10 mouse cellular contexts compared by ENCODE assay signal in genomic region chr13:94710574-94711172, GRCm38 (mm10).
DNase-seq lines count a peak whose midpoint lies in the region; ATAC-seq and TF ChIP-seq lines count a peak whose summit lies in the region.
"Had no signal": no experiment of that assay in that cellular context is flagged by ENCODE, and none has a peak within 500 bp of the region (broad histone marks: within the 10 kb centered on the region; RNA-seq: fewer than 3 reads in every experiment).

No protein-coding gene starts in this region.

- TF ChIP-seq CTCF in kidney, postnatal 0 days (IDR thresholded peaks at IDR 0.05; ENCODE audit: low read depth), result no peak

- H3K27ac ChIP-seq in kidney, postnatal 0 days, result no peak overlapping the region
- H3K27ac ChIP-seq in forebrain, embryonic 10.5 days, result no peak overlapping the region
- H3K27ac ChIP-seq in limb, embryonic 12.5 days, result no peak overlapping the region
- H3K27ac ChIP-seq in neural tube, embryonic 15.5 days (replicated peaks), result 0 out of 2 replicates have a peak overlapping the region, but pooled peaks have one; percentile 24

- no peak for DNase-seq in kidney, postnatal 0 days (ENCODE audit: low spot score)
- DNase-seq in kidney, adult 11 months, result no peak
- peak; percentile 32 for DNase-seq in forebrain, embryonic 10.5 days (ENCODE audit: extremely low spot score, low spot score)
- no peak for DNase-seq in layer of hippocampus, postnatal 14 days (ENCODE audit: low spot score in 2 of 2)
- no peak for DNase-seq in spleen, adult 12 weeks (ENCODE audit: low spot score)
- DNase-seq: lung, postnatal 10 days had no signal

- 2% methylated on average over 26 of the region's 26 CpGs for WGBS in kidney, postnatal 0 days
- under 1% methylated on average over 26 of the region's 26 CpGs for WGBS in forebrain, embryonic 10.5 days
- WGBS in limb, embryonic 12.5 days, result under 1% methylated on average over 26 of the region's 26 CpGs
- WGBS in neural tube, embryonic 15.5 days, result 2% methylated on average over 26 of the region's 26 CpGs

- no peak overlapping the region for H3K9ac ChIP-seq in kidney, postnatal 0 days (ENCODE audit: low read depth, low read length)
- H3K9ac ChIP-seq in limb, embryonic 12.5 days (replicated peaks), result peak overlapping the region; percentile 37; the same call in 1 of the 2 replicates
- no peak overlapping the region for H3K9ac ChIP-seq in neural tube, embryonic 15.5 days (replicated peaks)

- H3K27me3 ChIP-seq in kidney, postnatal 0 days (ENCODE audit: insufficient read depth, low read length), result peaks cover 62% of the 10 kb centered on the region
- H3K27me3 ChIP-seq in forebrain, embryonic 10.5 days (ENCODE audit: poor library complexity, severe bottlenecking), result peaks cover 100% of the 10 kb centered on the region
- peaks cover 80% of the 10 kb centered on the region for H3K27me3 ChIP-seq in limb, embryonic 12.5 days
- peaks cover 86% of the 10 kb centered on the region for H3K27me3 ChIP-seq in neural tube, embryonic 15.5 days (replicated peaks)

- no peaks in the 10 kb centered on the region for H3K36me3 ChIP-seq in kidney, postnatal 0 days (ENCODE audit: insufficient read depth, low read length)
- no peaks in the 10 kb centered on the region for H3K36me3 ChIP-seq in forebrain, embryonic 10.5 days (replicated peaks)
- no peaks in the 10 kb centered on the region for H3K36me3 ChIP-seq in limb, embryonic 12.5 days
- no peaks in the 10 kb centered on the region for H3K36me3 ChIP-seq in neural tube, embryonic 15.5 days

- H3K4me1 ChIP-seq in kidney, postnatal 0 days (replicated peaks; ENCODE audit: insufficient read depth, low read length), result peaks cover 12% of the 10 kb centered on the region; the same call in 1 of the 2 replicates
- H3K4me1 ChIP-seq in forebrain, embryonic 10.5 days, result peaks cover 38% of the 10 kb centered on the region
- peaks cover 23% of the 10 kb centered on the region for H3K4me1 ChIP-seq in limb, embryonic 12.5 days (replicated peaks)
- peaks cover 18% of the 10 kb centered on the region for H3K4me1 ChIP-seq in neural tube, embryonic 15.5 days

- H3K4me2 ChIP-seq in kidney, postnatal 0 days (ENCODE audit: low read length), result peak overlapping the region; percentile 58
- H3K4me2 ChIP-seq in limb, embryonic 12.5 days, result peak overlapping the region; percentile 73
- H3K4me2 ChIP-seq in neural tube, embryonic 15.5 days, result peak overlapping the region; percentile 50

- no peaks in the 10 kb centered on the region for H3K9me3 ChIP-seq in kidney, postnatal 0 days (replicated peaks; ENCODE audit: low read length)
- no peaks in the 10 kb centered on the region for H3K9me3 ChIP-seq in forebrain, embryonic 10.5 days
- H3K9me3 ChIP-seq in limb, embryonic 12.5 days, result no peaks in the 10 kb centered on the region
- no peaks in the 10 kb centered on the region for H3K9me3 ChIP-seq in neural tube, embryonic 15.5 days (replicated peaks)

- peak overlapping the region; percentile 25 for H3K4me3 ChIP-seq in kidney, postnatal 0 days (replicated peaks; ENCODE audit: low read depth, low read length)
- H3K4me3 ChIP-seq in forebrain, embryonic 10.5 days, result peak overlapping the region; percentile 45
- H3K4me3 ChIP-seq in limb, embryonic 12.5 days (replicated peaks), result peak overlapping the region; percentile 39
- H3K4me3 ChIP-seq in neural tube, embryonic 15.5 days (replicated peaks), result peak overlapping the region; percentile 4
- H3K4me3 ChIP-seq: erythroblast, embryonic 14.5 days had no signal

- ATAC-seq in kidney, postnatal 0 days (replicated peaks; ENCODE audit: low FRiP score, low read depth), result no peak
- no peak for ATAC-seq in limb, embryonic 12.5 days (ENCODE audit: insufficient number of reproducible peaks, insufficient read depth, low FRiP score, low TSS enrichment, low read depth)
- no peak for ATAC-seq in neural tube, embryonic 15.5 days (ENCODE audit: low FRiP score)
- no peak for ATAC-seq in frontal cortex, adult (ENCODE audit: low TSS enrichment)
